Mouse (Mus musculus): Measurements from ENCODE around the gene Gm20431. TPM values are rescaled to one million over a fixed set of nuclear protein-coding genes. Genes with fewer than 3 reads are reported as not detected.
A peak's percentile ranks its signal among the peaks of the same experiment; 100 is the strongest.

The Gm20431 gene
- polyA plus RNA-seq, 1 experiment from 2014 or later: 9.2 TPM

DNA sequence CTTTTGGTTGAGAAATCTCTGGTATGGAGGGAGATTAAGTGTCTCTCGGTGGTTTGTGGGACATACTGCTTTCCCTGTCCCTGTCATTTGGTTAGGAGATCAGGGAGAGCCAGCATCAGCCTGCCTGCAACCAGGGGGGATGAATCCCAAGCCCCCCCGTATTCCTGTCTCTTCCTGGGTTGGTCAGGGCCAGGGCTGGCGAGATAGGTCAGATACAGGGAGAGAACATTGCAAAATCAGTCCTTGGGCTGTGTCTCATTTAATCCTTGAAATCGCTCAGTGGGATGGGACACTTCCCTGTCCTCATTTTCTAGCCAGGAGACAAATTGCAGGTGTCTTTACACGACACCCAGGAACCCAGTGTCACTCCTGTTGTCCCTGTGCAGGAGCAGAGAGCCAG lies 38.7 kb upstream of the Gm20431 start:
- ATAC-seq (ENCODE audit: insufficient read depth, low FRiP score): no peak
- no peaks in the 10 kb centered on the region for H3K9me3 ChIP-seq (replicated peaks; ENCODE audit: control insufficient read depth, low read length)
- no peaks in the 10 kb centered on the region; the same call in 1 of the 2 replicates for H3K4me1 ChIP-seq (ENCODE audit: control insufficient read depth, insufficient read depth, low read length)
- H3K4me2 ChIP-seq (ENCODE audit: low read depth, low read length): no peak overlapping the region
- no peaks in the 10 kb centered on the region for H3K27me3 ChIP-seq (ENCODE audit: control insufficient read depth, insufficient read depth, low read length)
- no peak overlapping the region for H3K9ac ChIP-seq (ENCODE audit: low read length)
- H3K27ac ChIP-seq (ENCODE audit: low read length): no peak overlapping the region
- 75% methylated on average over 5 of the region's 5 CpGs for WGBS
- no peak overlapping the region for H3K4me3 ChIP-seq (replicated peaks; ENCODE audit: low read length)
- H3K36me3 ChIP-seq (ENCODE audit: control insufficient read depth, insufficient read depth, low read length): no peaks in the 10 kb centered on the region

DNA sequence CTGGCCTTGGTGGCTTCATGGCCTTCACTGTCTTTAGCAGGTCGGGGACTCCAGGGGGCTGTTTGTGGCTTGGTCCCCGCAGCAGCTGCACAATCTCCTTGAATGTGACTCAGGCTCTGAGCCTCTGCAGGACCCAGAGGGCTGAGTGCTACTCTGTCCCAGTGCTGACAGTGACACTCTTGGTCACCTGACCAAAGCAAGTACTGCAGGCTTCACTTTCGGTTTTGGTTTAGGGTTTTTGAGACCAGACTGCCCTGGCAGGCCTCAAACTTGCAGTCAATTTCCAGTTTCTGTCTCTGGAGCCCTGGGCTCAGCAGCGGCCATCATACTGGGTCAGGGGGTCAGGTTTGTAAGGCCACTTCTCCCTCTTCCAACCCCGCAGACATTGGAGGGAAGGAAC lies 36.6 kb upstream of the Gm20431 start:
- Histone ChIP-seq H3K9me3 (replicated peaks; ENCODE audit: control insufficient read depth, low read length) (no peaks in the 10 kb centered on the region), H3K36me3 (ENCODE audit: control insufficient read depth, insufficient read depth, low read length) (no peaks in the 10 kb centered on the region), H3K27ac (ENCODE audit: low read length) (peak overlapping the region; percentile 67), H3K4me2 (ENCODE audit: low read depth, low read length) (0 out of 2 replicates have a peak overlapping the region, but pooled peaks have one; percentile 8), H3K27me3 (ENCODE audit: control insufficient read depth, insufficient read depth, low read length) (no peaks in the 10 kb centered on the region), H3K4me1 (ENCODE audit: control insufficient read depth, insufficient read depth, low read length) (no peaks in the 10 kb centered on the region; the same call in 1 of the 2 replicates), H3K9ac (ENCODE audit: low read length) (peak overlapping the region; percentile 49; the same call in 1 of the 2 replicates), H3K4me3 (replicated peaks; ENCODE audit: low read length) (no peak overlapping the region)
- 43% methylated on average over 5 of the region's 5 CpGs for WGBS
- ATAC-seq (ENCODE audit: insufficient read depth, low FRiP score): peak; percentile 68; the same call in 1 of the 2 replicates

DNA sequence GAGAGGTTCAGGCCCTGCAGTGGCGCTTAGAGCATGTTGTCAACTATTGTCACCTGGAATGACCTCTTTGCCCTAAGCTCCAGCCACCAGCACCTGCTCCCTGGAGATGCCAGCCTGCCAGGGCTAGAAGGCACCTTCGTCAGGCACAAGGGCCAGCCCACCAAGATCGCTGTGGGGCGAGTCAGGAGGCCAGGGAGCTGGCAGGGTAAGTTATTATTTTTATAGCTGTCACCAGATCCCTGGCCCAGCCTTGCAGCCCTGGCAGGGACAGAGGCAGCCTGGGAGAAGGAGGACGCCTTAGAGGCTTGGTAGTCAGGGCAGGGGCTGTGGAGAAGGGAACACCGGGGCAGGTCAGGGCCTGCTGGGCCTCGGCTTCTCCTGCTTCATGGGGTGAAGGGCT lies 34.8 kb upstream of the Gm20431 start:
- peak overlapping the region; percentile 46; the same call in 1 of the 2 replicates for H3K9ac ChIP-seq (ENCODE audit: low read length)
- no peaks in the 10 kb centered on the region for H3K27me3 ChIP-seq (ENCODE audit: control insufficient read depth, insufficient read depth, low read length)
- ATAC-seq (ENCODE audit: insufficient read depth, low FRiP score): no peak
- H3K4me3 ChIP-seq (replicated peaks; ENCODE audit: low read length): no peak overlapping the region
- peak overlapping the region; percentile 66 for H3K27ac ChIP-seq (ENCODE audit: low read length)
- H3K4me1 ChIP-seq (ENCODE audit: control insufficient read depth, insufficient read depth, low read length): peaks cover 7% of the 10 kb centered on the region
- no peaks in the 10 kb centered on the region for H3K9me3 ChIP-seq (replicated peaks; ENCODE audit: control insufficient read depth, low read length)
- WGBS: 78% methylated on average over 7 of the region's 7 CpGs
- H3K4me2 ChIP-seq (ENCODE audit: low read depth, low read length): no peak overlapping the region
- H3K36me3 ChIP-seq (ENCODE audit: control insufficient read depth, insufficient read depth, low read length): no peaks in the 10 kb centered on the region

DNA sequence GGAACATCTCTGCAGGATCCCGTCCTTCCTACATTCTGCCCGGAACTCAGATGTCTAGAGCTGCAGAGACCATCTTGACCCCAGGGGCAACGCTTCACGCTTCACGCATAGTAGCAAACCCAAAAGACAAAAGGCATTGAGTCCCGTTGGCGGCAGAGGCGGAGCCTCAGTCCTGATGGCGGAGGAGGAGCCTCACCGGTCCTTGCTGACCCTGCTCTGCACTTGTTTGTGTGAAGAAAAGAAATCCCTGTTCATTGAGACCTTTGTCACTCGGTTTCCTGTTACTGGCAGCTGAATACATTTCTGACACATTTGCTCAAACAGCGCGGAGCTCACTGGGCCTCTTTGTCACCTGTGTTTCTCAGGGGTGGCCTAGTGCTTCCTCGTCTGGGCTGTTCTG lies 34.2 kb upstream of the Gm20431 start:
- H3K4me3 ChIP-seq (replicated peaks; ENCODE audit: low read length): no peak overlapping the region
- peak overlapping the region; percentile 66; the same call in 1 of the 2 replicates for H3K27ac ChIP-seq (ENCODE audit: low read length)
- no peak for ATAC-seq (ENCODE audit: insufficient read depth, low FRiP score)
- H3K4me2 ChIP-seq (ENCODE audit: low read depth, low read length): no peak overlapping the region
- H3K9me3 ChIP-seq (replicated peaks; ENCODE audit: control insufficient read depth, low read length): no peaks in the 10 kb centered on the region
- H3K27me3 ChIP-seq (ENCODE audit: control insufficient read depth, insufficient read depth, low read length): no peaks in the 10 kb centered on the region
- no peak overlapping the region for H3K9ac ChIP-seq (ENCODE audit: low read length)
- 80% methylated on average over 14 of the region's 14 CpGs for WGBS
- H3K36me3 ChIP-seq (ENCODE audit: control insufficient read depth, insufficient read depth, low read length): no peaks in the 10 kb centered on the region
- H3K4me1 ChIP-seq (ENCODE audit: control insufficient read depth, insufficient read depth, low read length): peaks cover 14% of the 10 kb centered on the region

DNA sequence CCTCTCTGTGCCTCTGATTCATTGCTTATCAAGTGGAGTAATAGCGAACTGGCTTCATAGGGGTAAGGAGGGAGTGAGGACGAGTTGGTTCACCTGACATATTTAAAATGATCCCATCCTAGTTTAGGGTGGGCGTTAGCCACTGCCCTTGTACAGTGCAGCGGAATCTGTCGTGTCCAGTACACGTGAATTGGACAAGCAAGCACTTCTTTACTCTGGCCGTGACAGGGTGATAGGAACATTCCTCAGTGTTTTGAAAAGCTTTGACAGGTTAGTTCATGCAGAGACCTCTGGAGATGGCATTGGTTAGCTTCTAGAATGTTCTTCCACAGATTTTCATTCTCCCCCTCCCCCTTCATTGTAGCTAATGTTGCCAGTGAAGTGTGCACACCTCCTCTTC lies 33.7 kb upstream of the Gm20431 start:
- H3K9ac ChIP-seq (ENCODE audit: low read length): no peak overlapping the region
- peak overlapping the region; percentile 32; the same call in 1 of the 2 replicates for H3K27ac ChIP-seq (ENCODE audit: low read length)
- H3K4me2 ChIP-seq (ENCODE audit: low read depth, low read length): no peak overlapping the region
- H3K4me3 ChIP-seq (replicated peaks; ENCODE audit: low read length): no peak overlapping the region
- 94% methylated on average over 7 of the region's 7 CpGs for WGBS
- H3K27me3 ChIP-seq (ENCODE audit: control insufficient read depth, insufficient read depth, low read length): no peaks in the 10 kb centered on the region
- H3K36me3 ChIP-seq (ENCODE audit: control insufficient read depth, insufficient read depth, low read length): no peaks in the 10 kb centered on the region
- H3K4me1 ChIP-seq (ENCODE audit: control insufficient read depth, insufficient read depth, low read length): peaks cover 16% of the 10 kb centered on the region
- no peaks in the 10 kb centered on the region for H3K9me3 ChIP-seq (replicated peaks; ENCODE audit: control insufficient read depth, low read length)
- ATAC-seq (ENCODE audit: insufficient read depth, low FRiP score): no peak

DNA sequence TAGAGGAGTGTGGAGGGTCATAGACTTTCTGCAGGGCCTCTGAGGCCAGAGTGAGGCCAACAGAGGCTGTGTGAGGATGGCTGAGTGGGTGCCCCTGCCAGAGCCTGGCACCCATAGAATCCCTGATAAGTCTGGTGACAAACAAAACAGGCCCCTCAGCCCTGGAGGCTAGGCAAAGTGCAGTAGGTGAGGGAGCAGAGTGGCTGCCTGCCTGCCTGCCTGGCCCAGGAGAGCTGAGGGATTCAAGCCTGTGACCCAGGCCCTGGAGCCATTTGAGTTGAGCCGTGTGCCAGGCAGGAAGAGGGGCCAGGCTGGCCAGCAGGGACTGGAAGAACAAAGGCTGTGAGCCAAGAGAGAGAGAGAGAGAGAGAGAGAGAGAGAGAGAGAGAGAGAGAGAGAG lies 32.9 kb upstream of the Gm20431 start:
- H3K9me3 ChIP-seq (replicated peaks; ENCODE audit: control insufficient read depth, low read length): no peaks in the 10 kb centered on the region
- 79% methylated on average over 1 of the region's 1 CpGs for WGBS
- no peak overlapping the region for H3K4me3 ChIP-seq (replicated peaks; ENCODE audit: low read length)
- H3K27me3 ChIP-seq (ENCODE audit: control insufficient read depth, insufficient read depth, low read length): no peaks in the 10 kb centered on the region
- H3K4me2 ChIP-seq (ENCODE audit: low read depth, low read length): no peak overlapping the region
- ATAC-seq (ENCODE audit: insufficient read depth, low FRiP score): no peak
- no peaks in the 10 kb centered on the region for H3K36me3 ChIP-seq (ENCODE audit: control insufficient read depth, insufficient read depth, low read length)
- no peak overlapping the region for H3K27ac ChIP-seq (ENCODE audit: low read length)
- H3K9ac ChIP-seq (ENCODE audit: low read length): no peak overlapping the region
- peaks cover 16% of the 10 kb centered on the region for H3K4me1 ChIP-seq (ENCODE audit: control insufficient read depth, insufficient read depth, low read length)

DNA sequence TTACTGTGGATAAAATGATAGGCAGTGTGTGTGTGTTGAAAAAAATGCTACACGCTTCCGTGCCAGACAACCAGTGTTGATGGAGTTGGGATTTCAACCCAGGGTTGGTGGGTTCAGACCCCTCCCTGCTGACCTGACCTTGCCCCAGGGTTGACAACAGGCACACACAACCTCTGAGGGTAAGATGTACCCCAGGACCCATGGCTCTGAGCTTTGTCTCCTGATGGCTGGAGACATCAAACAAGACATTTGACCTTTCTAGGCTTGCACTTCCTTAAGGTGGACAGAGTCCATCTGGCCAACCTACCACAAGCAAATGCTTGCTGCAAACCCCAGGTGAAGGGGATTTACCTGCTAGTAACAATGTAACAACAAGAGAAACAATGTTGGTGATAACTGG lies 32.2 kb upstream of the Gm20431 start:
- Histone ChIP-seq H3K9ac (ENCODE audit: low read length) (no peak overlapping the region), H3K4me1 (ENCODE audit: control insufficient read depth, insufficient read depth, low read length) (peaks cover 16% of the 10 kb centered on the region), H3K9me3 (replicated peaks; ENCODE audit: control insufficient read depth, low read length) (no peaks in the 10 kb centered on the region), H3K4me3 (replicated peaks; ENCODE audit: low read length) (no peak overlapping the region), H3K4me2 (ENCODE audit: low read depth, low read length) (no peak overlapping the region), H3K27ac (ENCODE audit: low read length) (no peak overlapping the region), H3K27me3 (ENCODE audit: control insufficient read depth, insufficient read depth, low read length) (no peaks in the 10 kb centered on the region), H3K36me3 (ENCODE audit: control insufficient read depth, insufficient read depth, low read length) (no peaks in the 10 kb centered on the region)
- WGBS: 84% methylated on average over 2 of the region's 2 CpGs
- ATAC-seq (ENCODE audit: insufficient read depth, low FRiP score): no peak

DNA sequence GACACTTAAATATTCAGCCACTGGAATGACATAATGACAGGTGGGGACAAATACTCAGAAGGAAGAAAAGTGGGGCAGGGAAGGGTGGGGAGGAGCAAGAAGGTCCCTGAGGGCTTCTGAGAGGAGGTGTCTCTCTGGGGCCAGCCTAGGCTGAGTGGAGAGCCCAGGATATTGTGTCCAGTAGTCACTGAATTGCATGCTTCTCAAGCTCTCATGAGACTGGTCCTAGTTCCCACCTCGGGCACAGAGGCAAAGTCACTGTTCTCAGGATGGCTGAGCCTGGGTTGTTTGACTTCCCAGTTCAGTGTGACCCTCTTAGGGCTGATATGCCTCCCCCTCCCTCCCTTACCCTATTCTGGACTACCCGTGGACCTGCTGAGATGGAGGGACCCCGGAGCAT lies 31.5 kb upstream of the Gm20431 start:
- Histone ChIP-seq H3K27ac (ENCODE audit: low read length) (no peak overlapping the region), H3K4me2 (ENCODE audit: low read depth, low read length) (no peak overlapping the region), H3K4me3 (replicated peaks; ENCODE audit: low read length) (no peak overlapping the region), H3K27me3 (ENCODE audit: control insufficient read depth, insufficient read depth, low read length) (no peaks in the 10 kb centered on the region), H3K9ac (ENCODE audit: low read length) (no peak overlapping the region), H3K36me3 (ENCODE audit: control insufficient read depth, insufficient read depth, low read length) (no peaks in the 10 kb centered on the region), H3K9me3 (replicated peaks; ENCODE audit: control insufficient read depth, low read length) (no peaks in the 10 kb centered on the region), H3K4me1 (ENCODE audit: control insufficient read depth, insufficient read depth, low read length) (peaks cover 22% of the 10 kb centered on the region)
- no peak for ATAC-seq (ENCODE audit: insufficient read depth, low FRiP score)
- 57% methylated on average over 3 of the region's 3 CpGs for WGBS

DNA sequence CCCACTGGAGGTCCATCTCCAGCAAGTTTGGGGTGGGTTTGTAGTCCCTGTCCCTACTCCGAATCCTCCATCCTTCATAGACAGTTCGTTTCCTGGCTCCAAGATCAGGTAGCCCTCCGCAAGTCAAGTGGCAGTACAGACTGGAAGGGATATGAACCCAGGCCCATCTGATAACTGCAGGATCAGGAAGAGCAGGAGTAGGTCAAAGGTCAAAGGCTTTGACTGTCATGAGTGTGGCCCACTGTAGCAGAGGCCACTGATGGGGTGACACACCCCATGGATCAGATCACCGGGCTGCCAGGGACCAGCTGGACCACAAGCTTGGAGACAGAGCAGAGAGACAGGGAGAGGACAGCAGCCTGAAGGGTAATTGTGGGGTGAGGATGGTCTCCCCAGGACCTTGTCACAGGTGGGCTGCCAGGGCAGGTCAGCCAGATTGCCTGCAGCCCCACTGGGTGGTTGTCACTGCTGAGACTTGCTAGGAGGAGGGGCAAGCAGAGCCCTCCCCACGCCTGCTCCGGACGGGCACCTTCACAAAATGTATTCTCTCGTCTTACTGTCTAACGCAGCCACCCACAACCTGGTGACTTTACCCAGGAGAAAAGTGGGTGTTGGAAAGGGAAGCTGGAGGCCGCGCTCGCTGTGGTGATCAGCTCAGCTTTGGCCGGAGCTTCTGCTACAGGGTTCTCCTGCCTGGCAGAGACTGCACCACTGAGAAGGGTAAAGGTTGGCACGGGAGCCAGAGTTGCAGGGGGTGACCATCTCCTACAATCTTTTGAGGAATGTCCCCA lies 30.8 kb upstream of the Gm20431 start:
- H3K27ac ChIP-seq (ENCODE audit: low read length): no peak overlapping the region
- H3K4me2 ChIP-seq (ENCODE audit: low read depth, low read length): peak overlapping the region; percentile 90
- no peaks in the 10 kb centered on the region for H3K36me3 ChIP-seq (ENCODE audit: control insufficient read depth, insufficient read depth, low read length)
- no peak for ATAC-seq (ENCODE audit: insufficient read depth, low FRiP score)
- 84% methylated on average over 14 of the region's 14 CpGs for WGBS
- H3K27me3 ChIP-seq (ENCODE audit: control insufficient read depth, insufficient read depth, low read length): no peaks in the 10 kb centered on the region
- peaks cover 22% of the 10 kb centered on the region for H3K4me1 ChIP-seq (ENCODE audit: control insufficient read depth, insufficient read depth, low read length)
- H3K9me3 ChIP-seq (replicated peaks; ENCODE audit: control insufficient read depth, low read length): no peaks in the 10 kb centered on the region
- peak overlapping the region; percentile 75 for H3K9ac ChIP-seq (ENCODE audit: low read length)
- peak overlapping the region; percentile 80; the same call in 1 of the 2 replicates for H3K4me3 ChIP-seq (replicated peaks; ENCODE audit: low read length)

All from stomach, embryonic 16.5 days (tissue).